Mouse (Mus musculus) erythroblast, adult 5-6 weeks (primary cell): ENCODE measurements around the gene Kat2b. TPM values are rescaled to one million over a fixed set of nuclear protein-coding genes. Genes with fewer than 3 reads are reported as not detected.
"Not testable (repeated sequence)": the region's sequence is repeated elsewhere in the genome, so short reads cannot be mapped to it uniquely, and the experiment has no call there.

Source experiments
- ATAC-seq: replicated peaks from 2 replicates; pipeline ENCODE4 v1.8.0; 2016; ENCODE audit warnings: moderate number of reproducible peaks, mild to moderate bottlenecking, moderate TSS enrichment, inconsistent platforms; ENCODE audit not compliant: poor library complexity, low FRiP score, severe bottlenecking
- total RNA-seq, 2 experiments: library from RNA; stranded (forward) in 1 of 2; stranded (reverse) in 1 of 2; fragments of 150-400 nt in 1 of 2; fragments of 200-764, 138-1000 nt in 1 of 2; gene quantifications; 2 replicates each; pipeline versions ENCODE4 v1.2.3 to v1.2.4; 2015 to 2017; ENCODE audit warnings: low replicate concordance in 2 of 2

The Kat2b gene
- total RNA-seq, 2 experiments from 2014 or later = 27.9 to 42.5 TPM

- ATAC-seq = no peak
Observed at GRCm38 (mm10) chr17:53655959-53656358, 89.3 kb downstream of the Kat2b start.

- ATAC-seq = no peak
Observed at GRCm38 (mm10) chr17:53656369-53656860, 89.8 kb downstream of the Kat2b start.

- ATAC-seq = peak; percentile 67; the same call in 1 of the 2 replicates
Observed at GRCm38 (mm10) chr17:53657391-53657790, 90.7 kb downstream of the Kat2b start.

GRCm38 (mm10) chr17:53658668-53659067, 92.0 kb downstream of the Kat2b start:
- ATAC-seq = no peak

- no peak for ATAC-seq
Observed at GRCm38 (mm10) chr17:53659230-53659629, 92.6 kb downstream of the Kat2b start.

- no peak for ATAC-seq
Observed at GRCm38 (mm10) chr17:53659738-53660137, 93.1 kb downstream of the Kat2b start.

GRCm38 (mm10) chr17:53661056-53661840, 94.6 kb downstream of the Kat2b start:
- no peak for ATAC-seq

- no peak for ATAC-seq
Observed at GRCm38 (mm10) chr17:53664267-53664666, 97.6 kb downstream of the Kat2b start.

- ATAC-seq = no peak
Observed at GRCm38 (mm10) chr17:53664703-53665382, 98.2 kb downstream of the Kat2b start.

- ATAC-seq = no peak
Observed at GRCm38 (mm10) chr17:53670453-53670852, 103.8 kb downstream of the Kat2b start.

- ATAC-seq = peak; percentile 51; the same call in 1 of the 2 replicates
Observed at GRCm38 (mm10) chr17:53678716-53679115, 112.1 kb downstream of the Kat2b start.

GRCm38 (mm10) chr17:53688321-53688720, 121.7 kb downstream of the Kat2b start:
- no peak for ATAC-seq

GRCm38 (mm10) chr17:53688877-53689802, 122.5 kb downstream of the Kat2b start, which contains the start of gene Sgo1:
Gene Sgo1, minus strand, starts transcription at chr17:53689333.
- peak; percentile 95 for ATAC-seq

GRCm38 (mm10) chr17:53689946-53690345, 123.3 kb downstream of the Kat2b start:
- ATAC-seq = peak; percentile 14

GRCm38 (mm10) chr17:53694039-53694438, 127.4 kb downstream of the Kat2b start:
- ATAC-seq = no peak

- ATAC-seq = not testable (repeated sequence)
Observed at GRCm38 (mm10) chr17:53697521-53697920, 130.9 kb downstream of the Kat2b start.

GRCm38 (mm10) chr17:53714453-53714852, 147.8 kb downstream of the Kat2b start:
- no peak for ATAC-seq

GRCm38 (mm10) chr17:53715161-53715560, 148.5 kb downstream of the Kat2b start:
- ATAC-seq = not testable (repeated sequence)

GRCm38 (mm10) chr17:53718474-53718873, 151.8 kb downstream of the Kat2b start:
- ATAC-seq = no peak

- ATAC-seq = not testable (repeated sequence)
Observed at GRCm38 (mm10) chr17:53718916-53719315, 152.3 kb downstream of the Kat2b start.
